Mouse (Mus musculus) intestine, embryonic 15.5 days (tissue): ENCODE measurements around the gene Sphk2. TPM values are rescaled to one million over a fixed set of nuclear protein-coding genes. Genes with fewer than 3 reads are reported as not detected.
"Not testable (repeated sequence)": the region's sequence is repeated elsewhere in the genome, so short reads cannot be mapped to it uniquely, and the experiment has no call there.

ENCODE experiments used
- ATAC-seq: fragments of 200-750 bp; cut with Nextera tagmentation; 2 replicates; pipeline ENCODE4 v1.8.0; 2017; ENCODE audit warnings: moderate TSS enrichment, moderate library complexity
- H3K27ac ChIP-seq: fragments of 300-500 bp; sonication (generic); 2 replicates; pipeline ENCODE4 v1.5.1; 2015; ENCODE audit warnings: mild to moderate bottlenecking, inconsistent platforms
- H3K27me3 ChIP-seq: fragments of 300-500 bp; sonication (generic); replicated peaks from 2 replicates; pipeline ENCODE4 v1.6.1; 2015; ENCODE audit warnings: inconsistent platforms
- H3K36me3 ChIP-seq: fragments of 300-500 bp; sonication (generic); 2 replicates; pipeline ENCODE4 v1.6.1; 2015; ENCODE audit warnings: inconsistent platforms
- H3K4me1 ChIP-seq: fragments of 300-500 bp; sonication (generic); replicated peaks from 2 replicates; pipeline ENCODE4 v1.6.1; 2015; ENCODE audit warnings: inconsistent platforms
- H3K4me2 ChIP-seq: fragments of 300-500 bp; sonication (generic); replicated peaks from 2 replicates; pipeline ENCODE4 v1.6.1; 2015; ENCODE audit warnings: mild to moderate bottlenecking, inconsistent platforms
- H3K4me3 ChIP-seq: fragments of 300-500 bp; sonication (generic); replicated peaks from 2 replicates; pipeline ENCODE4 v1.5.1; 2015; ENCODE audit warnings: inconsistent platforms
- H3K9ac ChIP-seq: fragments of 300-500 bp; sonication (generic); 2 replicates; pipeline ENCODE4 v1.6.1; 2015; ENCODE audit warnings: inconsistent platforms
- H3K9me3 ChIP-seq: fragments of 300-500 bp; sonication (generic); 2 replicates; pipeline ENCODE4 v1.6.1; 2016; ENCODE audit warnings: inconsistent platforms
- WGBS: fragments of 180-500 bp; shearing (Covaris S2); methylation state at CpG from one replicate; pipeline ENCODE4 v1.1.7; 2015; 5-methylcytosine and 5-hydroxymethylcytosine counted together
- polyA plus RNA-seq: library from polyadenylated mRNA; unstranded; fragments of >200 nt; fragmentation: Nextera tagmentation; extraction: Ambion mirVana; gene quantifications from 2 replicates; pipeline ENCODE4 v1.2.1, GENCODE M21; 2015

Sphk2 gene
- polyA plus RNA-seq, 1 experiment from 2014 or later: 38.1 TPM

- Histone ChIP-seq H3K36me3 (no peaks in the 10 kb centered on the region), H3K4me3 (no peak overlapping the region), H3K4me2 (peak overlapping the region; percentile 49), H3K9ac (peak overlapping the region; percentile 36; the same call in 1 of the 2 replicates), H3K27ac (peak overlapping the region; percentile 34; the same call in 1 of the 2 replicates), H3K27me3 (no peaks in the 10 kb centered on the region), H3K9me3 (no peaks in the 10 kb centered on the region), H3K4me1 (peaks cover 41% of the 10 kb centered on the region)
- WGBS: 28% methylated on average over 14 of the region's 14 CpGs
- ATAC-seq: peak; percentile 57
These were observed 35.4 kb downstream of the Sphk2 start for GRCm38 (mm10) chr7:45682144-45683126.

- Histone ChIP-seq H3K4me1 (peaks cover 36% of the 10 kb centered on the region), H3K9ac (no peak overlapping the region), H3K27ac (no peak overlapping the region), H3K36me3 (no peaks in the 10 kb centered on the region), H3K9me3 (no peaks in the 10 kb centered on the region), H3K4me2 (no peak overlapping the region), H3K27me3 (no peaks in the 10 kb centered on the region), H3K4me3 (no peak overlapping the region)
- WGBS: 68% methylated on average over 8 of the region's 8 CpGs
- no peak for ATAC-seq
These were observed 36.6 kb downstream of the Sphk2 start for GRCm38 (mm10) chr7:45681046-45681736.

GRCm38 (mm10) chr7:45679966-45680621 is 37.7 kb downstream of the Sphk2 start:
- 59% methylated on average over 14 of the region's 14 CpGs for WGBS

GRCm38 (mm10) chr7:45678513-45678912 is 39.3 kb downstream of the Sphk2 start:
- Histone ChIP-seq H3K27me3 (no peaks in the 10 kb centered on the region), H3K4me1 (peaks cover 21% of the 10 kb centered on the region; the same call in 1 of the 2 replicates), H3K9me3 (no peaks in the 10 kb centered on the region), H3K27ac (peak overlapping the region; percentile 18; the same call in 1 of the 2 replicates), H3K4me3 (no peak overlapping the region), H3K9ac (no peak overlapping the region), H3K36me3 (no peaks in the 10 kb centered on the region), H3K4me2 (no peak overlapping the region)
- WGBS: 88% methylated on average over 14 of the region's 14 CpGs
- ATAC-seq: no peak

More at GRCm38 (mm10) chr7:45679966-45680621, 37.7 kb downstream of the Sphk2 start:
- Histone ChIP-seq H3K9ac (no peak overlapping the region), H3K27me3 (no peaks in the 10 kb centered on the region), H3K4me3 (no peak overlapping the region), H3K4me2 (no peak overlapping the region), H3K4me1 (peaks cover 25% of the 10 kb centered on the region; the same call in 1 of the 2 replicates), H3K36me3 (no peaks in the 10 kb centered on the region), H3K27ac (no peak overlapping the region), H3K9me3 (no peaks in the 10 kb centered on the region)
- no peak for ATAC-seq

GRCm38 (mm10) chr7:45677627-45678295 is 40.0 kb downstream of the Sphk2 start:
- H3K27me3 ChIP-seq: no peaks in the 10 kb centered on the region
- H3K36me3 ChIP-seq: no peaks in the 10 kb centered on the region
- H3K4me2 ChIP-seq: no peak overlapping the region
- peak overlapping the region; percentile 18; the same call in 1 of the 2 replicates for H3K27ac ChIP-seq
- H3K4me3 ChIP-seq: no peak overlapping the region
- no peak overlapping the region for H3K9ac ChIP-seq
- no peaks in the 10 kb centered on the region for H3K9me3 ChIP-seq
- peaks cover 21% of the 10 kb centered on the region; the same call in 1 of the 2 replicates for H3K4me1 ChIP-seq
- WGBS: 56% methylated on average over 7 of the region's 7 CpGs
- ATAC-seq: peak; percentile 35

GRCm38 (mm10) chr7:45668921-45669320 is 48.9 kb downstream of the Sphk2 start:
- Histone ChIP-seq H3K4me2 (no peak overlapping the region), H3K27ac (no peak overlapping the region), H3K9ac (no peak overlapping the region), H3K36me3 (no peaks in the 10 kb centered on the region), H3K27me3 (no peaks in the 10 kb centered on the region; the same call in 1 of the 2 replicates), H3K4me3 (no peak overlapping the region), H3K9me3 (no peaks in the 10 kb centered on the region), H3K4me1 (peaks cover 21% of the 10 kb centered on the region)
- WGBS: 97% methylated on average over 9 of the region's 9 CpGs
- no peak for ATAC-seq

GRCm38 (mm10) chr7:45667761-45668160 is 50.0 kb downstream of the Sphk2 start:
- H3K4me3 ChIP-seq: no peak overlapping the region
- WGBS: 78% methylated on average over 14 of the region's 14 CpGs
- no peaks in the 10 kb centered on the region for H3K36me3 ChIP-seq
- H3K9ac ChIP-seq: no peak overlapping the region
- ATAC-seq: no peak
- H3K27ac ChIP-seq: no peak overlapping the region
- H3K9me3 ChIP-seq: no peaks in the 10 kb centered on the region
- peaks cover 23% of the 10 kb centered on the region for H3K4me1 ChIP-seq
- no peaks in the 10 kb centered on the region; the same call in 1 of the 2 replicates for H3K27me3 ChIP-seq
- no peak overlapping the region for H3K4me2 ChIP-seq

- Histone ChIP-seq H3K27me3 (no peaks in the 10 kb centered on the region; the same call in 1 of the 2 replicates), H3K36me3 (no peaks in the 10 kb centered on the region), H3K4me1 (peaks cover 23% of the 10 kb centered on the region), H3K4me3 (peak within 1 kb of the TSS; percentile 18), H3K9ac (peak within 1 kb of the TSS; percentile 23; the same call in 1 of the 2 replicates), H3K4me2 (peak within 1 kb of the TSS; percentile 33), H3K27ac (0 out of 2 replicates have a peak within 1 kb of the TSS, but pooled peaks have one; percentile 11), H3K9me3 (no peaks in the 10 kb centered on the region)
- peak; percentile 59; the same call in 1 of the 2 replicates for ATAC-seq
- 67% methylated on average over 7 of the region's 7 CpGs for WGBS
These were observed 51.6 kb downstream of the Sphk2 start, which contains the start of gene Fut2 for GRCm38 (mm10) chr7:45666161-45666560. TSS of gene Fut2 (minus strand) at chr7:45666394.

- Histone ChIP-seq H3K36me3 (no peaks in the 10 kb centered on the region), H3K4me3 (peak overlapping the region; percentile 18), H3K27ac (0 out of 2 replicates have a peak overlapping the region, but pooled peaks have one; percentile 11), H3K4me1 (peaks cover 23% of the 10 kb centered on the region), H3K9me3 (no peaks in the 10 kb centered on the region), H3K9ac (peak overlapping the region; percentile 23; the same call in 1 of the 2 replicates), H3K4me2 (peak overlapping the region; percentile 33), H3K27me3 (no peaks in the 10 kb centered on the region; the same call in 1 of the 2 replicates)
- peak; percentile 49; the same call in 1 of the 2 replicates for ATAC-seq
- WGBS: 39% methylated on average over 13 of the region's 13 CpGs
These were observed 52.3 kb downstream of the Sphk2 start for GRCm38 (mm10) chr7:45665303-45666138.

GRCm38 (mm10) chr7:45661702-45662101 is 56.1 kb downstream of the Sphk2 start:
- ATAC-seq, H3K36me3 ChIP-seq, H3K4me2 ChIP-seq, H3K9me3 ChIP-seq, H3K27ac ChIP-seq, H3K27me3 ChIP-seq, H3K4me3 ChIP-seq, H3K9ac ChIP-seq: not testable (repeated sequence)
- 87% methylated on average over 6 of the region's 6 CpGs for WGBS
- peaks cover 21% of the 10 kb centered on the region for H3K4me1 ChIP-seq
